Mouse (Mus musculus) cerebellum, postnatal 10 days (tissue): ENCODE measurements around the gene Dnajb8.

Experiments used
- DNase-seq, 2 experiments: peaks; one replicate each; pipeline ENCODE4 v3.0.0; 2021; ENCODE audit warnings: mixed read lengths in 2 of 2

Dnajb8 gene

DNA sequence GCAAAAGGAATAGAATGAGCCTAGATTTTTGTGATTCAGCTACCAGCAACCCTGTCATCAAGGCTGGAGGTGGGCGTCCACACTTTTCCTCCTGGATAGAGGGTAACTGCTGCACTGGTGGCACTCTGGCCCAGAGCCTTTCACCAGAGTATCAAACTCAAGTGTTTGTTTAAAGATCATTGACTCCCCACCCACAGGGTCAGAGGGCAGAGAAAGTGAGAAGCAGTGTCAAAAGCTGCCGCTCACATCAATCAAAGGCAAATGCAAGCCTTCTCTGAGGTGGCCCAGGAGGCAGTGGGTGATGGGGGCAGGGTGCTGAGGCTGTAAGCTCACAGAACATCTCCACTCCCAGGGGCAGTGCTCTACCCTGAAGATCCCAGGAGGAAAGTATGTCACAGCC lies 77.4 kb downstream of the Dnajb8 start:
- DNase-seq = no peak

DNA sequence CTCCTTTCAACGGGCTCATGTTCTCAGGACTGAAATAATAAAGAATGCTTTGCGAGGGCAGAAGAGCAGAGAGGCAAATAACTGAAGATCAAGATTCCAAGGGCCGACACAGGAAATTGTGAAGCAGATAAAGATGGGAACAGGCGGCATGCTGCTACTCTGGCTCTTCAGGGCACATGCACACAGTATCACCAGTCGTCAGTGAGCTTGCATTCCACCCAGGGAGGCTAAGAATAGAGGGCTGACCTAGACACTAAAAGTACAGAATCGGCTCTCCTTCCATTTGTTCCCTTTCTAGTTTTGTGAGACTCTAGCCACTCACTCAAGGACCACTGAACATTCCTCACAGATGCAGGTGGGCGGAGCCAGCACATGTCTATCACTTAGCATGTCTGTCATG lies 79.2 kb downstream of the Dnajb8 start:
- DNase-seq = no peak
